Mouse (Mus musculus): Measurements from ENCODE around the gene Ccdc63.

DNA sequence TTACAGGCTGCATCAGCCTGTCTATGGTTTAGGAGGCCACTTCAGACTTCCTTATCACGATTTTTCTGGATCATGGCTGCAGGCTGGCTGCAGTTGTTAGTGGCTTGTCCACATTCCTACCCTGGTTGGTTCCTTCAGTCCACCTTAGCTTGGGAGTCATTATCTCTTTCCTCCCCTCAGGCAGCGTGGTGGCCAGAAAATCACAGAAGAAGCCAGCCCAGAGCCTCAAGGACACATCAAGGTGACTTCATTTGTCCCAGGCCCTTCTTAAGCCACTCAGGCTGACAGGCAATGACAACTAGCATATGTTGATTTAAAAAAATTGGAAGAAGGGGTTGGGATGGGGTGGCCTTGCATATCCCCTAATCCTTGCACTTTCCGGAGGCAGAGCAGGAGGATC lies 14.2 kb upstream of the Ccdc63 start:
- no peak for TF ChIP-seq CTCF (IDR thresholded peaks at IDR 0.05; ENCODE audit: control insufficient read depth, insufficient read depth, insufficient read length)
- TF ChIP-seq USF1 (IDR thresholded peaks at IDR 0.05; ENCODE audit: low read depth) = no peak
- no peak for TF ChIP-seq MAX (IDR thresholded peaks at IDR 0.05)
- TF ChIP-seq CEBPB (IDR thresholded peaks at IDR 0.05; ENCODE audit: low read depth) = no peak
- no peak for TF ChIP-seq MYOD1 (IDR thresholded peaks at IDR 0.05; ENCODE audit: control insufficient read depth, insufficient read length, low read depth)
